Mouse (Mus musculus) kidney, adult 2 months (tissue): ENCODE results near the gene Rbfox3.

Experiments used
- CTCF ChIP-seq: fragments of 200-500 bp; conservative IDR thresholded peaks from 2 replicates; pipeline ENCODE4 v1.5.1; 2011; ENCODE audit warnings: low read depth, mild to moderate bottlenecking, control low read depth, low read length, moderate library complexity, mixed read lengths; ENCODE audit not compliant: insufficient read depth, insufficient read length
- POLR2A ChIP-seq: fragments of 200-500 bp; IDR thresholded peaks from one replicate; pipeline ENCODE4 v1.6.1; 2011; ENCODE audit warnings: low read depth, low read length, control low read depth

GRCm38 (mm10) chr11:118652401-118653240 lies 258.8 kb downstream of the Rbfox3 start:
- TF ChIP-seq CTCF (no peak), POLR2A (no peak)
